Mouse (Mus musculus): ENCODE data around the gene Tsks. TPM values are rescaled to one million over a fixed set of nuclear protein-coding genes. Genes with fewer than 3 reads are reported as not detected.
A peak's percentile ranks its signal among the peaks of the same experiment; 100 is the strongest.

The Tsks gene
- polyA plus RNA-seq, 1 experiment from 2014 or later, result 0.07 TPM

DNA sequence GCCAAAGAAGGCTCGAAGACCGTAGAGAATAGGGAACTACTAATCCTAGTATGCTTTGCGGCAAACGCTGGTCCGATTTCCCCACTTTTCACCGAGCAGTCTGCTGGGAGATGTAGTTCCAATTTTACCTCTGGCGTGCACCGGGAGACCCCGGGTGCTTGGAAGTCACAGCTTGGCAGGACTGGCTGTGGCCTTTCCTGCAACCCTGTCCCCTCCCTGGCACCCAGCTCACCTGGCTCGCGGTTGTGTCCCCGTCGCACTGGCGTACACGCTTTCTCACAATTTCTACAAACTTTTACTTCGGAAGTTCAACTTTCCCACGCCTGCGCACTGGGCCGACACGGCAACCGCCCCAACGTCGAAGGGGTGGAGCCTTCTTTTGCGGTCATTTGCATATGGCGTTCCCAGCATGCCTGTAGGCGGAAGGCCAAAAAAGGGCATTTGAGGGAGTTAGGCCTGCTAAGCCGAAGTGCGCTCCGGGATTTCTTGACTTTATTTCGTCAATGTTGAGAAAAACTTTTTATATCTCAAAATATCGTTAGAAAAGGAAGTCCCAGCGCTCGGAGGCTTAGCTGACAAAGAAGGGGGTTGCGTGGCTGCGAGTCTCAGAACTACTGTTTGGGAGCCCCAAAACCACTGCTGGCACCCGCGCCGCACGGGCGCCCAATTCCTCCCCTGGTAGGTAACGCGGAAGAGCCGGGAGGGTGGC is 54.4 kb downstream of the Tsks start, which contains the start of gene Irf3:
TSS of gene Irf3 (plus strand) at position 418 of the 709 bp plus-strand sequence.
- H3K9ac ChIP-seq (ENCODE audit: low read length), result peak within 1 kb of the TSS; percentile 77
- under 1% methylated on average over 43 of the region's 43 CpGs for WGBS
- peak within 1 kb of the TSS; percentile 82 for H3K4me2 ChIP-seq
- H3K4me1 ChIP-seq (ENCODE audit: control insufficient read depth, insufficient read depth, low read length), result peaks cover 25% of the 10 kb centered on the region
- H3K27me3 ChIP-seq (ENCODE audit: control insufficient read depth, insufficient read depth, low read length), result no peaks in the 10 kb centered on the region
- H3K4me3 ChIP-seq (ENCODE audit: low read depth, low read length), result peak within 1 kb of the TSS; percentile 64
- DNase-seq (ENCODE audit: low spot score, missing footprints) (peak; percentile 99), ATAC-seq (ENCODE audit: low FRiP score) (peak; percentile 89)
- no peaks in the 10 kb centered on the region for H3K9me3 ChIP-seq (ENCODE audit: control insufficient read depth, low read length)
- peak within 1 kb of the TSS; percentile 41 for H3K27ac ChIP-seq (ENCODE audit: low read depth, low read length)
- H3K36me3 ChIP-seq (ENCODE audit: control insufficient read depth, insufficient read depth, low read length), result peaks cover 26% of the 10 kb centered on the region; the same call in 1 of the 2 replicates

DNA sequence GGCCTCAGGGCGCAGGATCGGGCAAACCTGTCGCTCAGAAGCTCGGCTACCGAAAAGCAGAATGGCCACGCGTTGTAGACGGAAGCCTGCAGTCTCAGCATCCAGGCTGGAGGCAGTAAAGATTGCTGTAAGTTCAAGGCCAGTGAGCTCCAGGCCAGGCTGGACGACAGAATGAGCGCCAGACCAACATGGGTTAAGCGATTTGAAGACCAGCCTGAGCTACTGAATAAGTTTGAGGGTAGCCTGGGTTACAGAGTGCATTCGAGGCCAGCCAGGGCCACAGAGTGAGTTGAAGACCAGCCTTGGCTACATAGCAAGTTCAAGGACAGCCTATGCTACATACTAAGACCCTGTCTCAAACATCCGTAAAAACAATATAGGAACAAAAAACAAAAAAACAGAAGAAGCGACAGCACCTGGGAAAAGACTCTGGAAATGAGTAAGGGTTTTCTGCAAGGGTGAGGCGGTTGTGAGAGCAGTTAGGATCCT is 55.0 kb downstream of the Tsks start:
- H3K4me2 ChIP-seq, result peak overlapping the region; percentile 82
- no peaks in the 10 kb centered on the region for H3K27me3 ChIP-seq (ENCODE audit: control insufficient read depth, insufficient read depth, low read length)
- H3K4me1 ChIP-seq (ENCODE audit: control insufficient read depth, insufficient read depth, low read length), result peaks cover 25% of the 10 kb centered on the region
- DNase-seq (ENCODE audit: low spot score, missing footprints), result no peak
- peaks cover 26% of the 10 kb centered on the region; the same call in 1 of the 2 replicates for H3K36me3 ChIP-seq (ENCODE audit: control insufficient read depth, insufficient read depth, low read length)
- H3K4me3 ChIP-seq (ENCODE audit: low read depth, low read length), result peak overlapping the region; percentile 64
- H3K27ac ChIP-seq (ENCODE audit: low read depth, low read length), result peak overlapping the region; percentile 41; the same call in 1 of the 2 replicates
- peak overlapping the region; percentile 77 for H3K9ac ChIP-seq (ENCODE audit: low read length)
- no peaks in the 10 kb centered on the region for H3K9me3 ChIP-seq (ENCODE audit: control insufficient read depth, low read length)
- ATAC-seq (ENCODE audit: low FRiP score), result peak; percentile 8; the same call in 1 of the 2 replicates
- WGBS, result 3% methylated on average over 15 of the region's 15 CpGs

DNA sequence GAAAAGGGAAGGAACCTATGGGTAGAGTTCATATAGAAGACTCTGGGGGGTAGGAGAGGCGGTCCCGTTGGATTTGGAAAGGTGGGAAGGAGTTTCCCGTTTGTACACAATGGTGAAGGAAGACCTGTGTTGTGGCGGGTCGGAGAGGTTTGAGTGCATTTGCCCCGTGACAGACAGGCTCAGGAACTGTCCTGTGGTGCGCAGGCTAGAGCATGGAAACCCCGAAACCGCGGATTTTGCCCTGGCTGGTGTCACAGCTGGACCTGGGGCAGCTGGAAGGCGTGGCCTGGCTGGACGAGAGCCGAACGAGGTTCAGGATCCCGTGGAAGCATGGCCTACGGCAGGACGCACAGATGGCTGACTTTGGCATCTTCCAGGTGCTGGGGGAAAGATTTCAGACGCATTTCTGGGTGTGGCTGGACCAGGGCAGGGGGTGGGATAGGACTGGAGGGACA is 55.5 kb downstream of the Tsks start, which contains the start of gene Bcl2l12:
TSS of gene Bcl2l12 (minus strand) at position 212 of the 455 bp plus-strand sequence.
- H3K4me1 ChIP-seq (ENCODE audit: control insufficient read depth, insufficient read depth, low read length), result peaks cover 25% of the 10 kb centered on the region
- 3% methylated on average over 18 of the region's 18 CpGs for WGBS
- DNase-seq (ENCODE audit: low spot score, missing footprints), result peak; percentile 93

DNA sequence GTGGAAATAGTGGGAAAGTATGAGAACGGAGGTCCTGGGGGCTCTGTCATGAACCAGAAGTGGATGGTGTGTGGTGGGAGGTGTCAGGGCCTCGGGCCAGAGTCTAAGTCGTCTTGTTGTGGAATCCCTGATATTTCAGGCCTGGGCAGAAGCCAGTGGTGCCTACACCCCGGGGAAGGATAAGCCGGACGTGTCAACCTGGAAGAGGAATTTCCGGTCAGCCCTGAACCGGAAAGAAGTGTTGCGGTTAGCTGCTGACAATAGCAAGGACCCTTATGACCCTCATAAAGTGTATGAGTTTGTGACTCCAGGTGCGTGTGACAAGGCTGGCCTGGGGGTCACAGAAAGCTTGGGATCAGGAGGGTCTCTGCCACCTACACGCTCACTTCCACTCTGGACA is 56.7 kb downstream of the Tsks start:
- no peak overlapping the region for H3K4me3 ChIP-seq (ENCODE audit: low read depth, low read length)
- no peaks in the 10 kb centered on the region for H3K9me3 ChIP-seq (ENCODE audit: control insufficient read depth, low read length)
- 87% methylated on average over 11 of the region's 11 CpGs for WGBS
- DNase-seq (ENCODE audit: low spot score, missing footprints) (no peak), ATAC-seq (ENCODE audit: low FRiP score) (no peak)
- H3K4me1 ChIP-seq (ENCODE audit: control insufficient read depth, insufficient read depth, low read length), result peaks cover 25% of the 10 kb centered on the region
- no peak overlapping the region for H3K27ac ChIP-seq (ENCODE audit: low read depth, low read length)
- H3K27me3 ChIP-seq (ENCODE audit: control insufficient read depth, insufficient read depth, low read length), result no peaks in the 10 kb centered on the region
- H3K36me3 ChIP-seq (ENCODE audit: control insufficient read depth, insufficient read depth, low read length), result peaks cover 33% of the 10 kb centered on the region; the same call in 1 of the 2 replicates
- no peak overlapping the region for H3K9ac ChIP-seq (ENCODE audit: low read length)
- H3K4me2 ChIP-seq, result no peak overlapping the region

More for the DNA sequence above, 55.5 kb downstream of the Tsks start, which contains the start of gene Bcl2l12:
- Histone ChIP-seq H3K36me3 (ENCODE audit: control insufficient read depth, insufficient read depth, low read length) (peaks cover 32% of the 10 kb centered on the region; the same call in 1 of the 2 replicates), H3K27me3 (ENCODE audit: control insufficient read depth, insufficient read depth, low read length) (no peaks in the 10 kb centered on the region), H3K27ac (ENCODE audit: low read depth, low read length) (peak within 1 kb of the TSS; percentile 41; the same call in 1 of the 2 replicates), H3K9me3 (ENCODE audit: control insufficient read depth, low read length) (no peaks in the 10 kb centered on the region), H3K4me2 (peak within 1 kb of the TSS; percentile 82), H3K4me3 (ENCODE audit: low read depth, low read length) (peak within 1 kb of the TSS; percentile 64), H3K9ac (ENCODE audit: low read length) (peak within 1 kb of the TSS; percentile 77)
- ATAC-seq (ENCODE audit: low FRiP score), result peak; percentile 9; the same call in 1 of the 2 replicates

DNA sequence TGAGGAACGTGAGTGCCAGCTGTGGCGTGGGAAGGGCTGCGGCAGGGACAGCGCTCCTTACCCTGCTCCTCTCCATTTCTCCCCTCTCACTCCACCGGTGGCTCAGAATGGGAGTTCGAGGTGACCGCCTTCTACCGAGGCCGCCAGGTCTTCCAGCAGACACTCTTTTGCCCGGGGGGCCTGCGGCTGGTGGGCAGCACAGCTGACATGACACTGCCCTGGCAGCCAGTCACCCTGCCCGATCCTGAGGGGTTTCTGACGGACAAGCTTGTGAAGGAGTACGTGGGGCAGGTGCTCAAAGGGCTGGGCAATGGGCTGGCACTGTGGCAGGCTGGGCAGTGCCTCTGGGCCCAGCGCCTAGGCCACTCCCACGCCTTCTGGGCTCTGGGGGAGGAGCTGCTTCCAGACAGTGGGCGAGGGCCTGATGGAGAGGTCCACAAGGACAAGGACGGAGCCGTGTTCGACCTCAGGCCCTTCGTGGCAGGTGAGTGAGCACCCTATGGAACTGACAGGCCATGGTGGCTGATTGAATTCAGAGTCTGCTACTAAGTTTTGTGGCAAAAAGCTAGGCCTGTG is 57.6 kb downstream of the Tsks start:
- H3K9ac ChIP-seq (ENCODE audit: low read length), result no peak overlapping the region
- no peaks in the 10 kb centered on the region for H3K9me3 ChIP-seq (ENCODE audit: control insufficient read depth, low read length)
- no peak overlapping the region for H3K4me3 ChIP-seq (ENCODE audit: low read depth, low read length)
- ATAC-seq (ENCODE audit: low FRiP score) (no peak), DNase-seq (ENCODE audit: low spot score, missing footprints) (no peak)
- 87% methylated on average over 21 of the region's 21 CpGs for WGBS
- H3K27ac ChIP-seq (ENCODE audit: low read depth, low read length), result no peak overlapping the region
- no peaks in the 10 kb centered on the region for H3K27me3 ChIP-seq (ENCODE audit: control insufficient read depth, insufficient read depth, low read length)
- peaks cover 37% of the 10 kb centered on the region for H3K36me3 ChIP-seq (ENCODE audit: control insufficient read depth, insufficient read depth, low read length)
- H3K4me1 ChIP-seq (ENCODE audit: control insufficient read depth, insufficient read depth, low read length), result peaks cover 23% of the 10 kb centered on the region
- H3K4me2 ChIP-seq, result no peak overlapping the region

DNA sequence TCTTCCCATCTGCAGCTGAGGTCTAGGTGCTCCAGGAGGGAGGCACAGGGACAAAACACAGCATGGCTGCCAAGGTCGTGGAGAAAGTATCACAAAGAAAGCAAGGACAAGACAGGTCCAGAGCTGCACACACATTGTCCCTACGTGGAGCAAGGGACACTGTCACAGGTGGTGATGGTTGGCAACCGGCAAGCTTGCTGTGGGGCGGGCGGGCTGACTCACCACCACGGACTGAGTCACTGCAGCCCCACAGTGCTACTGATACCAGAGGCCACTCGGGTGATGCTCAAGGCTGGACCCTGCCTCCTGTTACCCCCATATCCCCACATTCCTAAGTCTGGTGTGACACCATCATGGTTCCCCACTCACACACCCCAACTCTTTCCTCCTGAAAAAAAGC is 59.4 kb downstream of the Tsks start:
- H3K27ac ChIP-seq (ENCODE audit: low read depth, low read length), result no peak overlapping the region
- H3K9me3 ChIP-seq (ENCODE audit: control insufficient read depth, low read length), result no peaks in the 10 kb centered on the region
- no peak for ATAC-seq (ENCODE audit: low FRiP score)
- no peak overlapping the region for H3K4me3 ChIP-seq (ENCODE audit: low read depth, low read length)
- H3K4me2 ChIP-seq, result no peak overlapping the region
- no peak for DNase-seq (ENCODE audit: low spot score, missing footprints)
- no peak overlapping the region for H3K9ac ChIP-seq (ENCODE audit: low read length)
- H3K4me1 ChIP-seq (ENCODE audit: control insufficient read depth, insufficient read depth, low read length), result peaks cover 14% of the 10 kb centered on the region
- H3K27me3 ChIP-seq (ENCODE audit: control insufficient read depth, insufficient read depth, low read length), result no peaks in the 10 kb centered on the region
- 87% methylated on average over 7 of the region's 7 CpGs for WGBS
- H3K36me3 ChIP-seq (ENCODE audit: control insufficient read depth, insufficient read depth, low read length), result peaks cover 51% of the 10 kb centered on the region

DNA sequence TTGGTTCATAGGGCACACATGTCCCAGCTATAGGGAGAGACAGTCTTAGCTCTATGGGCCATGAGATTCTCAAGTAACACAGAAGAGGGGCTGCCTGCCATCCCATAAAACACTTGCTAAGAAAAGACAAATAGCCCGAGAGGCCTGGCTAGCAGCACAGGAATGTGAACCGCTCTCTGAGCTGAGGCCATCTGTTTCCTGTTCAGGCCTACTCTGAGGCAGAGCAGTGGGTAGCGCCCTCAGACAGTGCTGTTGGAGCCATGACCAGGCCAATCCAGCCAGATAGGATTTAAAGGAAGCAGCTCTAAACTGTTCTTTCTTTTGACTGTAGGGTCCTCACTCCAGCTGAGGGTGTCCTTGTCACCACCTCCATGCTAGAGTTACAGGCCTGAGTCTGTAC is 61.5 kb downstream of the Tsks start:
- H3K9me3 ChIP-seq (ENCODE audit: control insufficient read depth, low read length), result no peaks in the 10 kb centered on the region
- no peak overlapping the region for H3K4me3 ChIP-seq (ENCODE audit: low read depth, low read length)
- no peak overlapping the region for H3K9ac ChIP-seq (ENCODE audit: low read length)
- H3K4me1 ChIP-seq (ENCODE audit: control insufficient read depth, insufficient read depth, low read length), result peaks cover under 1% of the 10 kb centered on the region; the same call in 1 of the 2 replicates
- H3K27me3 ChIP-seq (ENCODE audit: control insufficient read depth, insufficient read depth, low read length), result no peaks in the 10 kb centered on the region
- 85% methylated on average over 3 of the region's 3 CpGs for WGBS
- no peak overlapping the region for H3K4me2 ChIP-seq
- DNase-seq (ENCODE audit: low spot score, missing footprints) (no peak), ATAC-seq (ENCODE audit: low FRiP score) (no peak)
- H3K36me3 ChIP-seq (ENCODE audit: control insufficient read depth, insufficient read depth, low read length), result peaks cover 61% of the 10 kb centered on the region
- H3K27ac ChIP-seq (ENCODE audit: low read depth, low read length), result no peak overlapping the region

DNA sequence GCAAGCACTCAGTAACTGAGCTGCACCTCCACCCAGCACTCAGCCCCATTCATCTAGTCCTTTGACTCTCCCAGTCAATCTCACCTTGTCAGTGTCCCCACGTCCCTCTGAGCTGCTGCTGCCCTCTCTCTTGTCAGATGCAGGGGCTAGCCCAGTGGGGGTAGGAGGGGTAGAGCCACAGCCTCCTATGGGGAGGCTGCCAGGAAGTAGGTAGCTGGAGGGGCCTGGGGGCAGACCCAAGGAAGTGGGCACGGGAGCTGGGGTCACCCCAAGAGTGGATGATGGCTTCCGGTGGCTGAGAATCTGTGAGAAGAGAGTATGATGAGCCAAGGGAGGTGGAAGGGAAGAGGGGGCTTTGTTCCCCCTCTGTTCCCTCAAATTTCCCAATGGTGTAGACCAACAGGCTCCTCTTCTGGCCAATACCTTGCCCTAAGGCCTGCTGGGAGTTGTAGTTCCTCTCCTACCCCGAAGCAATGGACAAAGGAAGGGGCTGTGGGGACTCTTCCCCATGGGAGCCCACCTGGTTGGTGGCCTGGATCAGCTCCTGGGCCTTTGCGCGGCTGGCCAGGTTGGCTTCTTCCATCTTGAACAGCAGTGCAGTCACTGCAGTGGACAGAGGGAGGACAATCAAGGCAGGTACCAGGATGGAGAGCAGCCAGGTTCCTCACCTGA is 62.5 kb downstream of the Tsks start:
- no peak for DNase-seq (ENCODE audit: low spot score, missing footprints)
- WGBS, result 91% methylated on average over 6 of the region's 6 CpGs
- Histone ChIP-seq H3K9me3 (ENCODE audit: control insufficient read depth, low read length) (no peaks in the 10 kb centered on the region), H3K27me3 (ENCODE audit: control insufficient read depth, insufficient read depth, low read length) (no peaks in the 10 kb centered on the region), H3K9ac (ENCODE audit: low read length) (no peak overlapping the region), H3K4me2 (no peak overlapping the region), H3K36me3 (ENCODE audit: control insufficient read depth, insufficient read depth, low read length) (peaks cover 63% of the 10 kb centered on the region), H3K4me1 (ENCODE audit: control insufficient read depth, insufficient read depth, low read length) (no peaks in the 10 kb centered on the region), H3K27ac (ENCODE audit: low read depth, low read length) (no peak overlapping the region), H3K4me3 (ENCODE audit: low read depth, low read length) (no peak overlapping the region)
- ATAC-seq (ENCODE audit: low FRiP score), result no peak
